Mouse (Mus musculus): ENCODE results near the gene Rbm31y. TPM values are rescaled to one million over a fixed set of nuclear protein-coding genes. Genes with fewer than 3 reads are reported as not detected.

Gene Rbm31y
- not detected for total RNA-seq (2023)

GRCm38 (mm10) chrY:17400461-17400860, at the start of gene Rbm31y:
Rbm31y (plus strand) TSS chrY:17400761.

Data from monocyte, adult 59 days (primary cell).